Mouse (Mus musculus) megakaryocyte, embryonic 14.5 days (primary cell): Measurements from ENCODE around the gene Rnf123.

ENCODE experiments used
- FLI1 ChIP-seq: IDR thresholded peaks from 2 replicates; pipeline ENCODE4 v1.6.1; 2012; ENCODE audit warnings: low read length, inconsistent platforms, mixed read lengths
- GATA1 ChIP-seq: IDR thresholded peaks from 3 replicates; pipeline ENCODE4 v1.6.1; 2012; ENCODE audit warnings: mixed read lengths, low read length, inconsistent platforms, borderline replicate concordance

DNA sequence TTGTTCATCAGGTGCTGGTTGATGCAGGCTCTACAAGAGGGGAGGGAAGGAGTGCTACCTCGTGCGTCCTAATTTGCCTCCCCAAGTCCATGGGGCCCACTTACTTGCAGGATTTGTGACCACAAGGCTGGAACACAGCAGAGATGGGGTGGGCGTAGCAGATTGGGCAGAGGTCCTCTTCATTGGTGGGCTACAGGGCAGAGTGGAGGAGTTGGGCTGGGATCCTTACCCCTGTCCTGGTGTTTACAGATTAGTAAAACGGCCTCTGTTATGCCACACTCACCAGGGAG is 31.3 kb downstream of the Rnf123 start:
- TF ChIP-seq GATA1, result no peak
- TF ChIP-seq FLI1, result no peak
